Mouse (Mus musculus) right cerebral cortex, postnatal 25 days (tissue): ENCODE measurements around the gene Mup13.
"Not testable (repeated sequence)": the region's sequence is repeated elsewhere in the genome, so short reads cannot be mapped to it uniquely, and the experiment has no call there.

ENCODE experiments used
- DNase-seq: peaks from one replicate; pipeline ENCODE4 v3.0.0; 2022

The Mup13 gene

GRCm38 (mm10) chr4:61228186-61228585 is at the start of gene Mup13:
Gene Mup13 (minus strand): TSS chr4:61228286.
- not testable (repeated sequence) for DNase-seq
